Comparison of ENCODE assay signal across 9 mouse cellular contexts in genomic region chr9:110665912-110666311, GRCm38 (mm10). TPM values are rescaled to one million over a fixed set of nuclear protein-coding genes. Genes with fewer than 3 reads are reported as not detected.
DNase-seq lines count a peak whose midpoint lies in the region; ATAC-seq and TF ChIP-seq lines count a peak whose summit lies in the region.
"Had no signal": no experiment of that assay in that cellular context is flagged by ENCODE, and none has a peak within 500 bp of the region (broad histone marks: within the 10 kb centered on the region; RNA-seq: fewer than 3 reads in every experiment).

No protein-coding gene starts in this region.

- WGBS in hindbrain, embryonic 10.5 days: 33% methylated on average over 4 of the region's 4 CpGs
- 42% methylated on average over 4 of the region's 4 CpGs for WGBS in hindbrain, postnatal 0 days
- WGBS in hindbrain, embryonic 14.5 days: 36% methylated on average over 4 of the region's 4 CpGs
- WGBS in macrophage (ENCODE audit: missing documents): 12% methylated on average over 4 of the region's 4 CpGs

- H3K4me3 ChIP-seq in hindbrain, embryonic 10.5 days: no peak overlapping the region
- H3K4me3 ChIP-seq in hindbrain, postnatal 0 days (ENCODE audit: low read length): no peak overlapping the region
- no peak overlapping the region for H3K4me3 ChIP-seq in hindbrain, embryonic 14.5 days (replicated peaks; ENCODE audit: low read length)
- no peak overlapping the region for H3K4me3 ChIP-seq in macrophage (ENCODE audit: inconsistent target)
- H3K4me3 ChIP-seq in left cerebral cortex, adult 2 months: no peak overlapping the region
- H3K4me3 ChIP-seq: hindbrain, embryonic 15.5 days had no signal

- no peak for TF ChIP-seq CTCF in hindbrain, postnatal 0 days (IDR thresholded peaks at IDR 0.05; ENCODE audit: low read depth)
- no peak for TF ChIP-seq CTCF in left cerebral cortex, adult 2 months (IDR thresholded peaks at IDR 0.05)

- H3K4me1 ChIP-seq in hindbrain, embryonic 10.5 days (replicated peaks): peaks cover 37% of the 10 kb centered on the region
- no peaks in the 10 kb centered on the region for H3K4me1 ChIP-seq in hindbrain, postnatal 0 days (ENCODE audit: insufficient read depth, low read length)
- peaks cover 10% of the 10 kb centered on the region for H3K4me1 ChIP-seq in hindbrain, embryonic 14.5 days (replicated peaks; ENCODE audit: control insufficient read depth, insufficient read depth, low read length)

- no peak overlapping the region for H3K9ac ChIP-seq in hindbrain, postnatal 0 days (replicated peaks; ENCODE audit: low read length)
- no peak overlapping the region for H3K9ac ChIP-seq in hindbrain, embryonic 14.5 days
- H3K9ac ChIP-seq: hindbrain, embryonic 15.5 days had no signal

- H3K27ac ChIP-seq in hindbrain, embryonic 10.5 days: peak overlapping the region; percentile 69
- H3K27ac ChIP-seq in hindbrain, postnatal 0 days: no peak overlapping the region
- H3K27ac ChIP-seq in hindbrain, embryonic 14.5 days: 0 out of 2 replicates have a peak overlapping the region, but pooled peaks have one; percentile 14
- H3K27ac ChIP-seq in macrophage: peak overlapping the region; percentile 73
- no peak overlapping the region; the same call in 1 of the 2 replicates for H3K27ac ChIP-seq in left cerebral cortex, adult 2 months
- H3K27ac ChIP-seq: hindbrain, embryonic 15.5 days had no signal

- 0 out of 2 replicates have a peak, but pooled peaks cover 13% of the 10 kb centered on the region for H3K36me3 ChIP-seq in hindbrain, embryonic 10.5 days
- no peaks in the 10 kb centered on the region for H3K36me3 ChIP-seq in hindbrain, postnatal 0 days (ENCODE audit: insufficient read depth, low read length)
- no peaks in the 10 kb centered on the region for H3K36me3 ChIP-seq in hindbrain, embryonic 14.5 days (replicated peaks; ENCODE audit: control insufficient read depth, insufficient read depth)
- no peaks in the 10 kb centered on the region for H3K36me3 ChIP-seq in macrophage (ENCODE audit: inconsistent target)
- H3K36me3 ChIP-seq: hindbrain, embryonic 15.5 days had no signal

- no peaks in the 10 kb centered on the region for H3K9me3 ChIP-seq in hindbrain, embryonic 10.5 days
- no peaks in the 10 kb centered on the region for H3K9me3 ChIP-seq in hindbrain, postnatal 0 days (ENCODE audit: low read length)
- H3K9me3 ChIP-seq in hindbrain, embryonic 14.5 days (ENCODE audit: control insufficient read depth, low read length): no peaks in the 10 kb centered on the region
- H3K9me3 ChIP-seq: hindbrain, embryonic 15.5 days had no signal

- intact Hi-C loops in left cerebral cortex, adult 2 months (cut with DNase I): no loop called here

- H3K27me3 ChIP-seq in hindbrain, embryonic 10.5 days (ENCODE audit: insufficient read depth, poor library complexity, severe bottlenecking): no peaks in the 10 kb centered on the region
- no peaks in the 10 kb centered on the region for H3K27me3 ChIP-seq in hindbrain, postnatal 0 days (ENCODE audit: insufficient read depth, low read length)
- H3K27me3 ChIP-seq in hindbrain, embryonic 14.5 days (ENCODE audit: control insufficient read depth, insufficient read depth, low read length): no peaks in the 10 kb centered on the region
- H3K27me3 ChIP-seq: hindbrain, embryonic 15.5 days had no signal

- H3K79me2 ChIP-seq in macrophage (ENCODE audit: inconsistent target): peaks cover 100% of the 10 kb centered on the region

- ATAC-seq in hindbrain, postnatal 0 days: no peak
- no peak for ATAC-seq in hindbrain, embryonic 14.5 days (ENCODE audit: low FRiP score)

- no peak for DNase-seq in hindbrain, embryonic 10.5 days (ENCODE audit: low spot score)
- DNase-seq in hindbrain, postnatal 0 days (ENCODE audit: low spot score): no peak
- peak; percentile 75 for DNase-seq in c-Kit-positive CD71-positive TER-119-positive erythroid progenitor cells, embryonic 14.5 days (ENCODE audit: low spot score)
- no peak for DNase-seq in hindbrain, embryonic 14.5 days (ENCODE audit: low spot score)
- no peak for DNase-seq in retina, embryonic 14.5 days (ENCODE audit: low spot score)
- DNase-seq in layer of hippocampus, adult 9-11 months: no peak
- no peak for DNase-seq in left cerebral cortex, adult 2 months (ENCODE audit: extremely low spot score in 1 of 2, low spot score in 2 of 2)

- no peak overlapping the region for H3K4me2 ChIP-seq in hindbrain, postnatal 0 days (ENCODE audit: low read depth, low read length)
- no peak overlapping the region for H3K4me2 ChIP-seq in hindbrain, embryonic 14.5 days (replicated peaks)
- H3K4me2 ChIP-seq: hindbrain, embryonic 15.5 days had no signal

RNA-seq across cellular contexts. Expression of gene Ccdc12, which starts 9.6 kb away (rescaled TPM):
- 173 and 180 TPM in 2 replicates for polyA plus RNA-seq in hindbrain, embryonic 10.5 days (2016; fragmentation: Nextera tagmentation; extraction: Ambion mirVana)
- total RNA-seq in hindbrain, postnatal 0 days (2014; rRNA removed): 15.0 and 17.0 TPM in 2 replicates
- polyA plus RNA-seq in hindbrain, postnatal 0 days (2015; fragmentation: Nextera tagmentation; extraction: Ambion mirVana): 108 and 113 TPM in 2 replicates
- polyA plus RNA-seq in hindbrain, embryonic 14.5 days (2014; fragmentation: Nextera tagmentation; extraction: Ambion mirVana): 84.6 and 97.6 TPM in 2 replicates
- total RNA-seq in macrophage (2018; cell fraction: chromatin; rRNA removed): 100 to 1,000 TPM in 17 of 26 experiments, 10 to 100 TPM in 9; 46.5 to 229 (median 117) TPM
- 100 to 1,000 TPM; 104 to 201 (median 145) TPM for total RNA-seq in macrophage (2018; cell fraction: cytosol; rRNA removed)
- 100 to 1,000 TPM in 17 of 26 experiments, 10 to 100 TPM in 9; 43.2 to 258 (median 124) TPM for total RNA-seq in macrophage (2018; cell fraction: nucleus; rRNA removed)
- polyA plus RNA-seq in macrophage (2018): 80.9 to 152 TPM (median 147 TPM) in 3 replicates
- 10 to 100 TPM; 56.2 to 56.9 TPM for total RNA-seq in left cerebral cortex, adult 2 months (2021)

RNA-seq across cellular contexts. Expression of gene Nbeal2, which starts 12.0 kb away (rescaled TPM):
- 1.4 and 1.7 TPM in 2 replicates for polyA plus RNA-seq in hindbrain, embryonic 10.5 days (2016; fragmentation: Nextera tagmentation; extraction: Ambion mirVana)
- total RNA-seq in hindbrain, postnatal 0 days (2014; rRNA removed): 9.0 and 11.5 TPM in 2 replicates
- 1.8 and 1.9 TPM in 2 replicates for polyA plus RNA-seq in hindbrain, postnatal 0 days (2015; fragmentation: Nextera tagmentation; extraction: Ambion mirVana)
- 2.2 and 4.0 TPM in 2 replicates for polyA plus RNA-seq in hindbrain, embryonic 14.5 days (2014; fragmentation: Nextera tagmentation; extraction: Ambion mirVana)
- total RNA-seq in macrophage (2018; cell fraction: chromatin; rRNA removed): 100 to 1,000 TPM in 12 of 26 experiments, 10 to 100 TPM in 13, 1 to 10 TPM in 1; 6.2 to 170 (median 78.6) TPM
- total RNA-seq in macrophage (2018; cell fraction: cytosol; rRNA removed): 10 to 100 TPM in 22 of 26 experiments, 1 to 10 TPM in 4; 7.3 to 21.7 (median 15.4) TPM
- 10 to 100 TPM in 23 of 26 experiments, 1 to 10 TPM in 3; 6.0 to 71.7 (median 37.9) TPM for total RNA-seq in macrophage (2018; cell fraction: nucleus; rRNA removed)
- 8.6 to 16.6 TPM (median 14.0 TPM) in 3 replicates for polyA plus RNA-seq in macrophage (2018)
- total RNA-seq in left cerebral cortex, adult 2 months (2021): 10 to 100 TPM; 12.6 to 14.4 TPM

RNA-seq across cellular contexts. Expression of gene Nradd, which starts 41.7 kb away (rescaled TPM):
- 39.9 and 49.9 TPM in 2 replicates for polyA plus RNA-seq in hindbrain, embryonic 10.5 days (2016; fragmentation: Nextera tagmentation; extraction: Ambion mirVana)
- total RNA-seq in hindbrain, postnatal 0 days (2014; rRNA removed): 23.1 and 30.6 TPM in 2 replicates
- polyA plus RNA-seq in hindbrain, postnatal 0 days (2015; fragmentation: Nextera tagmentation; extraction: Ambion mirVana): 18.7 and 19.3 TPM in 2 replicates
- polyA plus RNA-seq in hindbrain, embryonic 14.5 days (2014; fragmentation: Nextera tagmentation; extraction: Ambion mirVana): 16.4 and 16.8 TPM in 2 replicates
- 1 to 10 TPM in 20 of 26 experiments, not detected in 6; 1.3 to 8.1 (median 3.5) TPM for total RNA-seq in macrophage (2018; cell fraction: chromatin; rRNA removed)
- 1 to 10 TPM in 25 of 26 experiments, under 1 TPM in 1; 0.95 to 2.8 (median 1.6) TPM for total RNA-seq in macrophage (2018; cell fraction: cytosol; rRNA removed)
- total RNA-seq in macrophage (2018; cell fraction: nucleus; rRNA removed): 1 to 10 TPM in 23 of 26 experiments, under 1 TPM in 2, not detected in 1; 0.67 to 7.7 (median 1.9) TPM
- 0.95 to 4.3 TPM (median 2.3 TPM) in 3 replicates for polyA plus RNA-seq in macrophage (2018)
- total RNA-seq in left cerebral cortex, adult 2 months (2021): 1 to 10 TPM; 2.7 to 3.6 TPM

Comparison
In these comparisons a context has a peak if more than half of its experiments do, and no peak if none do; other contexts are left out.
1. H3K27ac ChIP-seq: peak in hindbrain, embryonic 10.5 days (single experiment), hindbrain, embryonic 14.5 days (single experiment) and macrophage (single experiment); none in hindbrain, postnatal 0 days (single experiment) and left cerebral cortex, adult 2 months (single experiment).